10 mouse cellular contexts compared by ENCODE assay signal in genomic region chr12:75557813-75558212, GRCm38 (mm10). TPM values are rescaled to one million over a fixed set of nuclear protein-coding genes. Genes with fewer than 3 reads are reported as not detected.
DNase-seq lines count a peak whose midpoint lies in the region; ATAC-seq lines count a peak whose summit lies in the region.
"Had no signal": no experiment of that assay in that cellular context is flagged by ENCODE, and none has a peak within 500 bp of the region (broad histone marks: within the 10 kb centered on the region; RNA-seq: fewer than 3 reads in every experiment).

No protein-coding gene starts in this region.

- H3K9ac ChIP-seq in forebrain, embryonic 13.5 days = no peak overlapping the region; the same call in 1 of the 2 replicates
- no peak overlapping the region for H3K9ac ChIP-seq in forebrain, embryonic 11.5 days (ENCODE audit: low read length)
- H3K9ac ChIP-seq in limb, embryonic 13.5 days = no peak overlapping the region

- no peaks in the 10 kb centered on the region for H3K27me3 ChIP-seq in forebrain, embryonic 13.5 days
- H3K27me3 ChIP-seq in forebrain, embryonic 11.5 days (ENCODE audit: control insufficient read depth, insufficient read depth, low read length) = no peaks in the 10 kb centered on the region
- no peaks in the 10 kb centered on the region for H3K27me3 ChIP-seq in limb, embryonic 13.5 days
- no peaks in the 10 kb centered on the region for H3K27me3 ChIP-seq in limb, embryonic 10.5 days (ENCODE audit: low read depth, poor library complexity, severe bottlenecking)

- no peaks in the 10 kb centered on the region for H3K36me3 ChIP-seq in forebrain, embryonic 13.5 days (ENCODE audit: poor library complexity, severe bottlenecking)
- no peaks in the 10 kb centered on the region for H3K36me3 ChIP-seq in forebrain, embryonic 11.5 days (ENCODE audit: control insufficient read depth, insufficient read depth, low read length)
- H3K36me3 ChIP-seq in limb, embryonic 13.5 days = peaks cover 3% of the 10 kb centered on the region; the same call in 1 of the 2 replicates
- 0 out of 2 replicates have a peak, but pooled peaks cover 2% of the 10 kb centered on the region for H3K36me3 ChIP-seq in limb, embryonic 10.5 days

- peak; percentile 48 for ATAC-seq in forebrain, embryonic 13.5 days
- no peak for ATAC-seq in forebrain, embryonic 11.5 days (replicated peaks; ENCODE audit: low FRiP score)
- no peak for ATAC-seq in limb, embryonic 13.5 days (ENCODE audit: low FRiP score, low read depth)
- ATAC-seq: activated CD4-positive, CD25-positive, alpha-beta regulatory T cell, adult 4 months had no signal

- no peak for DNase-seq in forebrain, embryonic 11.5 days (ENCODE audit: low spot score)
- no peak for DNase-seq in limb, embryonic 10.5 days (ENCODE audit: low spot score)
- peak; percentile 93 for DNase-seq in cerebellum, adult 8-10 months
- DNase-seq in kidney, postnatal 4 days = peak; percentile 31 to 33
- no peak for DNase-seq in right cerebral cortex, postnatal 4 days
- DNase-seq in right cerebral cortex, postnatal 36 days (ENCODE audit: low spot score in 2 of 2) = no peak

- no peak overlapping the region for H3K4me3 ChIP-seq in forebrain, embryonic 13.5 days
- H3K4me3 ChIP-seq in forebrain, embryonic 11.5 days (ENCODE audit: low read depth, low read length) = no peak overlapping the region
- no peak overlapping the region for H3K4me3 ChIP-seq in limb, embryonic 13.5 days
- no peak overlapping the region for H3K4me3 ChIP-seq in limb, embryonic 10.5 days
- H3K4me3 ChIP-seq: left cerebral cortex, adult 2 months had no signal

- H3K27ac ChIP-seq in forebrain, embryonic 13.5 days = peak overlapping the region; percentile 67
- no peak overlapping the region for H3K27ac ChIP-seq in forebrain, embryonic 11.5 days (ENCODE audit: low read depth, low read length)
- peak overlapping the region; percentile 33; the same call in 1 of the 2 replicates for H3K27ac ChIP-seq in limb, embryonic 13.5 days
- H3K27ac ChIP-seq in limb, embryonic 10.5 days = no peak overlapping the region
- H3K27ac ChIP-seq: left cerebral cortex, adult 2 months had no signal

- H3K4me2 ChIP-seq in forebrain, embryonic 13.5 days = no peak overlapping the region
- no peak overlapping the region for H3K4me2 ChIP-seq in forebrain, embryonic 11.5 days (ENCODE audit: low read depth, low read length, severe bottlenecking)
- no peak overlapping the region for H3K4me2 ChIP-seq in limb, embryonic 13.5 days (replicated peaks)

- WGBS in forebrain, embryonic 13.5 days = 50% methylated on average over 2 of the region's 2 CpGs
- WGBS in forebrain, embryonic 11.5 days = 81% methylated on average over 2 of the region's 2 CpGs
- WGBS in limb, embryonic 13.5 days = 73% methylated on average over 2 of the region's 2 CpGs
- WGBS in limb, embryonic 10.5 days = 91% methylated on average over 2 of the region's 2 CpGs

- H3K9me3 ChIP-seq in forebrain, embryonic 13.5 days (replicated peaks) = no peaks in the 10 kb centered on the region
- H3K9me3 ChIP-seq in forebrain, embryonic 11.5 days (ENCODE audit: control insufficient read depth, low read length) = no peaks in the 10 kb centered on the region
- no peaks in the 10 kb centered on the region for H3K9me3 ChIP-seq in limb, embryonic 13.5 days
- H3K9me3 ChIP-seq in limb, embryonic 10.5 days (replicated peaks) = no peaks in the 10 kb centered on the region

- H3K4me1 ChIP-seq in forebrain, embryonic 13.5 days = peaks cover 40% of the 10 kb centered on the region
- H3K4me1 ChIP-seq in forebrain, embryonic 11.5 days (replicated peaks; ENCODE audit: control insufficient read depth, insufficient read depth, low read length) = 0 out of 2 replicates have a peak, but pooled peaks cover 2% of the 10 kb centered on the region
- peaks cover 31% of the 10 kb centered on the region for H3K4me1 ChIP-seq in limb, embryonic 13.5 days
- H3K4me1 ChIP-seq in limb, embryonic 10.5 days = peaks cover 8% of the 10 kb centered on the region; the same call in 1 of the 2 replicates

RNA-seq across cellular contexts. Expression of gene Ppp2r5e, which starts 38.2 kb away (rescaled TPM):
- polyA plus RNA-seq in forebrain, embryonic 13.5 days (2015; fragmentation: Nextera tagmentation; extraction: Ambion mirVana) = 21.8 and 24.0 TPM in 2 replicates
- 24.9 and 26.1 TPM in 2 replicates for polyA plus RNA-seq in forebrain, embryonic 11.5 days (2014; fragmentation: Nextera tagmentation; extraction: Ambion mirVana)
- polyA plus RNA-seq in limb, embryonic 13.5 days (2015; fragmentation: Nextera tagmentation; extraction: Ambion mirVana) = 13.7 and 14.3 TPM in 2 replicates
- 12.6 and 12.7 TPM in 2 replicates for polyA plus RNA-seq in limb, embryonic 10.5 days (2016; fragmentation: Nextera tagmentation; extraction: Ambion mirVana)

Comparison
In these comparisons a context has a peak if more than half of its experiments do, and no peak if none do; other contexts are left out.
1. H3K27ac ChIP-seq: peak in forebrain, embryonic 13.5 days (single experiment) and limb, embryonic 13.5 days (single experiment); none in forebrain, embryonic 11.5 days (single experiment) and limb, embryonic 10.5 days (single experiment).
2. DNase-seq: peak in cerebellum, adult 8-10 months (single experiment) and kidney, postnatal 4 days (2 of 2); none in forebrain, embryonic 11.5 days (single experiment), limb, embryonic 10.5 days (single experiment), right cerebral cortex, postnatal 4 days (single experiment) and right cerebral cortex, postnatal 36 days (0 of 2).